In genomic region chr7:98194026-98194792, GRCm38 (mm10) we compare ENCODE assay signal across 7 mouse cellular contexts. TPM values are rescaled to one million over a fixed set of nuclear protein-coding genes. Genes with fewer than 3 reads are reported as not detected.
DNase-seq lines count a peak whose midpoint lies in the region; ATAC-seq and TF ChIP-seq lines count a peak whose summit lies in the region.

No protein-coding gene starts in this region.

- H3K36me3 ChIP-seq in liver, adult 2 months (ENCODE audit: control insufficient read depth, insufficient read depth, low read length), result no peaks in the 10 kb centered on the region
- H3K36me3 ChIP-seq in forebrain, embryonic 14.5 days (ENCODE audit: control insufficient read depth, insufficient read depth, low read length), result no peaks in the 10 kb centered on the region
- no peaks in the 10 kb centered on the region for H3K36me3 ChIP-seq in limb, embryonic 13.5 days
- no peaks in the 10 kb centered on the region for H3K36me3 ChIP-seq in neural tube, embryonic 14.5 days (ENCODE audit: control insufficient read depth, insufficient read depth, low read length)

- peak overlapping the region; percentile 38; the same call in 1 of the 2 replicates for H3K4me3 ChIP-seq in liver, adult 2 months (ENCODE audit: insufficient read depth, low read depth, low read length)
- peak overlapping the region; percentile 5 for H3K4me3 ChIP-seq in bone marrow, adult 2 months (replicated peaks; ENCODE audit: control insufficient read depth, low read depth, low read length)
- peak overlapping the region; percentile 41 for H3K4me3 ChIP-seq in forebrain, embryonic 14.5 days (ENCODE audit: low read depth, low read length)
- peak overlapping the region; percentile 37 for H3K4me3 ChIP-seq in limb, embryonic 13.5 days
- H3K4me3 ChIP-seq in neural tube, embryonic 14.5 days (ENCODE audit: low read depth, low read length), result peak overlapping the region; percentile 45

- 4% methylated on average over 61 of the region's 61 CpGs for WGBS in liver, adult 2 months
- 2% methylated on average over 61 of the region's 61 CpGs for WGBS in bone marrow, adult 2 months
- 2% methylated on average over 59 of the region's 61 CpGs for WGBS in forebrain, embryonic 14.5 days
- WGBS in limb, embryonic 13.5 days, result 2% methylated on average over 61 of the region's 61 CpGs
- WGBS in neural tube, embryonic 14.5 days, result 2% methylated on average over 61 of the region's 61 CpGs

- peaks cover 12% of the 10 kb centered on the region for H3K27me3 ChIP-seq in liver, adult 2 months (ENCODE audit: control insufficient read depth, insufficient read depth, low read length)
- H3K27me3 ChIP-seq in forebrain, embryonic 14.5 days (replicated peaks; ENCODE audit: control insufficient read depth, insufficient read depth, low read length), result peaks cover 45% of the 10 kb centered on the region
- peaks cover 69% of the 10 kb centered on the region for H3K27me3 ChIP-seq in limb, embryonic 13.5 days
- peaks cover 17% of the 10 kb centered on the region; the same call in 1 of the 2 replicates for H3K27me3 ChIP-seq in neural tube, embryonic 14.5 days (ENCODE audit: control insufficient read depth, insufficient read depth, low read length)

- DNase-seq in liver, adult 2 months (ENCODE audit: extremely low read depth, low read depth, low spot score), result no peak
- no peak for DNase-seq in liver
- DNase-seq in forebrain, embryonic 14.5 days (ENCODE audit: low spot score), result peak; percentile 50
- no peak for DNase-seq in c-Kit-positive CD71-positive TER-119-positive erythroid progenitor cells, embryonic 14.5 days (ENCODE audit: low spot score)

- H3K9ac ChIP-seq in liver, adult 2 months (ENCODE audit: low read depth, low read length), result peak overlapping the region; percentile 28; the same call in 1 of the 2 replicates
- H3K9ac ChIP-seq in forebrain, embryonic 14.5 days (ENCODE audit: low read length), result peak overlapping the region; percentile 54
- H3K9ac ChIP-seq in limb, embryonic 13.5 days, result peak overlapping the region; percentile 37
- H3K9ac ChIP-seq in neural tube, embryonic 14.5 days (replicated peaks; ENCODE audit: low read depth, low read length), result peak overlapping the region; percentile 35; the same call in 1 of the 2 replicates

- TF ChIP-seq CTCF in liver, adult 2 months (IDR thresholded peaks at IDR 0.05; ENCODE audit: low read depth, low read length), result no peak
- no peak for TF ChIP-seq CTCF in bone marrow, adult 2 months (IDR thresholded peaks at IDR 0.05; ENCODE audit: control insufficient read depth, insufficient read depth, low read length)

- H3K79me2 ChIP-seq in liver, adult 2 months (ENCODE audit: control insufficient read depth, insufficient read depth, low read length), result no peaks in the 10 kb centered on the region

- H3K27ac ChIP-seq in liver, adult 2 months (replicated peaks; ENCODE audit: insufficient read depth, low read depth, low read length), result no peak overlapping the region
- no peak overlapping the region for H3K27ac ChIP-seq in bone marrow, adult 2 months (ENCODE audit: control insufficient read depth, insufficient read depth, low read depth, low read length, poor library complexity)
- no peak overlapping the region for H3K27ac ChIP-seq in forebrain, embryonic 14.5 days (ENCODE audit: low read depth, low read length)
- H3K27ac ChIP-seq in limb, embryonic 13.5 days, result no peak overlapping the region
- no peak overlapping the region for H3K27ac ChIP-seq in neural tube, embryonic 14.5 days (ENCODE audit: low read depth, low read length)

- H3K4me2 ChIP-seq in forebrain, embryonic 14.5 days (ENCODE audit: low read length), result peak overlapping the region; percentile 90
- peak overlapping the region; percentile 75 for H3K4me2 ChIP-seq in limb, embryonic 13.5 days (replicated peaks)
- peak overlapping the region; percentile 94 for H3K4me2 ChIP-seq in neural tube, embryonic 14.5 days (ENCODE audit: low read depth, low read length)

- H3K4me1 ChIP-seq in liver, adult 2 months (ENCODE audit: control insufficient read depth, insufficient read depth, low read length), result peaks cover 7% of the 10 kb centered on the region
- peaks cover 5% of the 10 kb centered on the region for H3K4me1 ChIP-seq in bone marrow, adult 2 months (ENCODE audit: control insufficient read depth, insufficient read depth, low read length)
- H3K4me1 ChIP-seq in forebrain, embryonic 14.5 days (ENCODE audit: control insufficient read depth, insufficient read depth, low read length), result 0 out of 2 replicates have a peak, but pooled peaks cover 7% of the 10 kb centered on the region
- peaks cover 14% of the 10 kb centered on the region for H3K4me1 ChIP-seq in limb, embryonic 13.5 days
- H3K4me1 ChIP-seq in neural tube, embryonic 14.5 days (ENCODE audit: control insufficient read depth, insufficient read depth, low read length), result peaks cover 10% of the 10 kb centered on the region

- ATAC-seq in forebrain, embryonic 14.5 days, result peak; percentile 61
- ATAC-seq in limb, embryonic 13.5 days (ENCODE audit: low FRiP score, low read depth), result no peak
- peak; percentile 80 for ATAC-seq in neural tube, embryonic 14.5 days (ENCODE audit: low read depth)

- no peak for TF ChIP-seq POLR2A in liver, adult 2 months (IDR thresholded peaks at IDR 0.05; ENCODE audit: extremely low read depth, insufficient read depth, low read length)
- TF ChIP-seq POLR2A in bone marrow, adult 2 months (IDR thresholded peaks at IDR 0.05; ENCODE audit: borderline replicate concordance, control insufficient read depth, low read depth, low read length), result no peak

- no peaks in the 10 kb centered on the region for H3K9me3 ChIP-seq in forebrain, embryonic 14.5 days (replicated peaks; ENCODE audit: control insufficient read depth, low read length)
- H3K9me3 ChIP-seq in limb, embryonic 13.5 days, result no peaks in the 10 kb centered on the region
- no peaks in the 10 kb centered on the region for H3K9me3 ChIP-seq in neural tube, embryonic 14.5 days (ENCODE audit: control insufficient read depth, low read length)

RNA-seq across cellular contexts. Expression of gene B3gnt6, which starts 5.1 kb away (rescaled TPM):
- not detected in 2 replicates for total RNA-seq in liver, adult 2 months (2014; rRNA removed)
- polyA plus RNA-seq in liver, adult 2 months (2012; rRNA removed), result 0.04 and 0.12 TPM in 2 replicates
- 0.62 TPM in 1 of 2 replicates, not detected in the other for polyA plus RNA-seq in bone marrow, adult 2 months (2011; ENCODE audit: insufficient read depth, insufficient read length, low replicate concordance, missing spikeins)
- polyA plus RNA-seq in forebrain, embryonic 14.5 days (2014; fragmentation: Nextera tagmentation; extraction: Ambion mirVana), result 0.19 and 0.32 TPM in 2 replicates
- polyA plus RNA-seq in limb, embryonic 13.5 days (2015; fragmentation: Nextera tagmentation; extraction: Ambion mirVana), result not detected in 2 replicates
- 0.40 and 0.63 TPM in 2 replicates for polyA plus RNA-seq in neural tube, embryonic 14.5 days (2014; fragmentation: Nextera tagmentation; extraction: Ambion mirVana)

RNA-seq across cellular contexts. Expression of gene Capn5, which starts 16.1 kb away (rescaled TPM):
- total RNA-seq in liver, adult 2 months (2014; rRNA removed), result 1.0 and 1.6 TPM in 2 replicates
- 2.2 TPM in 2 replicates for polyA plus RNA-seq in liver, adult 2 months (2012; rRNA removed)
- polyA plus RNA-seq in bone marrow, adult 2 months (2011; ENCODE audit: insufficient read depth, insufficient read length, low replicate concordance, missing spikeins), result 16.3 and 17.2 TPM in 2 replicates
- 6.1 and 8.2 TPM in 2 replicates for polyA plus RNA-seq in forebrain, embryonic 14.5 days (2014; fragmentation: Nextera tagmentation; extraction: Ambion mirVana)
- polyA plus RNA-seq in limb, embryonic 13.5 days (2015; fragmentation: Nextera tagmentation; extraction: Ambion mirVana), result 5.5 and 5.6 TPM in 2 replicates
- polyA plus RNA-seq in neural tube, embryonic 14.5 days (2014; fragmentation: Nextera tagmentation; extraction: Ambion mirVana), result 13.7 and 17.0 TPM in 2 replicates

RNA-seq across cellular contexts. Expression of gene Omp, which starts 48.9 kb away (rescaled TPM):
- total RNA-seq in liver, adult 2 months (2014; rRNA removed), result 0.07 and 0.18 TPM in 2 replicates
- 0.12 and 0.22 TPM in 2 replicates for polyA plus RNA-seq in liver, adult 2 months (2012; rRNA removed)
- 2.1 and 4.7 TPM in 2 replicates for polyA plus RNA-seq in bone marrow, adult 2 months (2011; ENCODE audit: insufficient read depth, insufficient read length, low replicate concordance, missing spikeins)
- polyA plus RNA-seq in forebrain, embryonic 14.5 days (2014; fragmentation: Nextera tagmentation; extraction: Ambion mirVana), result 0.30 and 0.32 TPM in 2 replicates
- polyA plus RNA-seq in limb, embryonic 13.5 days (2015; fragmentation: Nextera tagmentation; extraction: Ambion mirVana), result 0.25 and 0.37 TPM in 2 replicates
- 0.32 and 0.40 TPM in 2 replicates for polyA plus RNA-seq in neural tube, embryonic 14.5 days (2014; fragmentation: Nextera tagmentation; extraction: Ambion mirVana)
